ENCODE assay signal across 24 mouse cellular contexts in genomic region chr3:6886200-6887052, GRCm38 (mm10).
DNase-seq lines count a peak whose midpoint lies in the region; ATAC-seq lines count a peak whose summit lies in the region.
"Had no signal": no experiment of that assay in that cellular context is flagged by ENCODE, and none has a peak within 500 bp of the region (broad histone marks: within the 10 kb centered on the region; RNA-seq: fewer than 3 reads in every experiment).

No protein-coding gene starts in this region.

- WGBS in midbrain, embryonic 12.5 days = 75% methylated on average over 4 of the region's 4 CpGs
- WGBS in midbrain, embryonic 10.5 days = 85% methylated on average over 4 of the region's 4 CpGs
- WGBS in forebrain, embryonic 15.5 days = 29% methylated on average over 4 of the region's 4 CpGs
- WGBS in hindbrain, embryonic 16.5 days = 52% methylated on average over 4 of the region's 4 CpGs
- WGBS in neural tube, embryonic 13.5 days = 33% methylated on average over 4 of the region's 4 CpGs
- WGBS in heart, embryonic 10.5 days = 80% methylated on average over 4 of the region's 4 CpGs

- peaks cover 3% of the 10 kb centered on the region; the same call in 1 of the 2 replicates for H3K4me1 ChIP-seq in midbrain, embryonic 12.5 days
- no peaks in the 10 kb centered on the region for H3K4me1 ChIP-seq in midbrain, embryonic 10.5 days
- peaks cover 21% of the 10 kb centered on the region for H3K4me1 ChIP-seq in forebrain, embryonic 15.5 days
- H3K4me1 ChIP-seq in hindbrain, embryonic 16.5 days (ENCODE audit: control insufficient read depth, insufficient read depth, low read depth, low read length) = no peaks in the 10 kb centered on the region
- peaks cover 10% of the 10 kb centered on the region for H3K4me1 ChIP-seq in neural tube, embryonic 13.5 days (replicated peaks)
- no peaks in the 10 kb centered on the region for H3K4me1 ChIP-seq in heart, embryonic 10.5 days

- ATAC-seq in midbrain, embryonic 12.5 days (ENCODE audit: low FRiP score, low read depth) = peak; percentile 72
- peak; percentile 73 for ATAC-seq in forebrain, embryonic 15.5 days (replicated peaks)
- ATAC-seq in hindbrain, embryonic 16.5 days = peak; percentile 92
- ATAC-seq in neural tube, embryonic 13.5 days (ENCODE audit: low read depth) = peak; percentile 96
- ATAC-seq: inflammation-experienced regulatory T-cells, adult 6 months had no signal

- no peak for DNase-seq in midbrain, embryonic 10.5 days (ENCODE audit: low spot score)
- DNase-seq in urinary bladder, adult 2 months (ENCODE audit: low spot score) = no peak
- DNase-seq in heart, embryonic 10.5 days (ENCODE audit: low spot score) = no peak
- no peak for DNase-seq in heart, postnatal 10 days
- DNase-seq: adrenal gland, postnatal 14 days; cerebellum, postnatal 10 days; embryo, embryonic 11 days; gastrocnemius, adult 2 months; heart, postnatal 14 days; kidney, adult 8-10 months; kidney, postnatal 14 days; lung, adult 18-20 months; lung, postnatal 4 days; right cerebral cortex, postnatal 4 days had no signal

- H3K4me2 ChIP-seq in midbrain, embryonic 12.5 days (replicated peaks) = no peak overlapping the region
- no peak overlapping the region for H3K4me2 ChIP-seq in forebrain, embryonic 15.5 days (replicated peaks)
- no peak overlapping the region for H3K4me2 ChIP-seq in hindbrain, embryonic 16.5 days (ENCODE audit: low read length)
- H3K4me2 ChIP-seq in neural tube, embryonic 13.5 days = no peak overlapping the region
- H3K4me2 ChIP-seq: heart, embryonic 11.5 days had no signal

- no peak overlapping the region for H3K9ac ChIP-seq in midbrain, embryonic 12.5 days (replicated peaks)
- H3K9ac ChIP-seq in forebrain, embryonic 15.5 days (replicated peaks) = no peak overlapping the region
- H3K9ac ChIP-seq in hindbrain, embryonic 16.5 days (ENCODE audit: low read depth, low read length) = no peak overlapping the region
- no peak overlapping the region for H3K9ac ChIP-seq in neural tube, embryonic 13.5 days

- intact Hi-C loops in heart, postnatal 10 days (cut with DNase I) = no loop called here

- no peak overlapping the region for H3K27ac ChIP-seq in midbrain, embryonic 12.5 days (replicated peaks)
- no peak overlapping the region for H3K27ac ChIP-seq in midbrain, embryonic 10.5 days (replicated peaks)
- peak overlapping the region; percentile 40; the same call in 1 of the 2 replicates for H3K27ac ChIP-seq in forebrain, embryonic 15.5 days (replicated peaks)
- H3K27ac ChIP-seq in hindbrain, embryonic 16.5 days (ENCODE audit: low read depth, low read length) = no peak overlapping the region
- peak overlapping the region; percentile 35; the same call in 1 of the 2 replicates for H3K27ac ChIP-seq in neural tube, embryonic 13.5 days (replicated peaks)
- no peak overlapping the region for H3K27ac ChIP-seq in heart, embryonic 10.5 days
- H3K27ac ChIP-seq: gastrocnemius, adult 2 months; left cerebral cortex, adult 2 months; limb, embryonic 10.5 days; stomach, postnatal 0 days had no signal

- H3K4me3 ChIP-seq in midbrain, embryonic 12.5 days = no peak overlapping the region
- H3K4me3 ChIP-seq in midbrain, embryonic 10.5 days = no peak overlapping the region
- no peak overlapping the region for H3K4me3 ChIP-seq in forebrain, embryonic 15.5 days
- no peak overlapping the region for H3K4me3 ChIP-seq in hindbrain, embryonic 16.5 days (ENCODE audit: low read length)
- H3K4me3 ChIP-seq in neural tube, embryonic 13.5 days = no peak overlapping the region
- H3K4me3 ChIP-seq in heart, embryonic 10.5 days = no peak overlapping the region
- H3K4me3 ChIP-seq: gastrocnemius, adult 2 months; left cerebral cortex, adult 2 months; limb, embryonic 10.5 days had no signal

- H3K27me3 ChIP-seq in midbrain, embryonic 12.5 days = no peaks in the 10 kb centered on the region
- no peaks in the 10 kb centered on the region for H3K27me3 ChIP-seq in midbrain, embryonic 10.5 days (ENCODE audit: low read depth, poor library complexity, severe bottlenecking)
- H3K27me3 ChIP-seq in forebrain, embryonic 15.5 days = peaks cover 11% of the 10 kb centered on the region
- no peaks in the 10 kb centered on the region for H3K27me3 ChIP-seq in hindbrain, embryonic 16.5 days (replicated peaks; ENCODE audit: control insufficient read depth, insufficient read depth, low read length)
- H3K27me3 ChIP-seq in neural tube, embryonic 13.5 days = no peaks in the 10 kb centered on the region
- H3K27me3 ChIP-seq in heart, embryonic 10.5 days (ENCODE audit: insufficient read depth, poor library complexity, severe bottlenecking) = no peaks in the 10 kb centered on the region
- H3K27me3 ChIP-seq: CH12.LX had no signal

- H3K36me3 ChIP-seq in midbrain, embryonic 12.5 days = no peaks in the 10 kb centered on the region
- H3K36me3 ChIP-seq in midbrain, embryonic 10.5 days = no peaks in the 10 kb centered on the region
- H3K36me3 ChIP-seq in forebrain, embryonic 15.5 days = no peaks in the 10 kb centered on the region
- no peaks in the 10 kb centered on the region for H3K36me3 ChIP-seq in hindbrain, embryonic 16.5 days (ENCODE audit: control insufficient read depth, insufficient read depth, low read length)
- H3K36me3 ChIP-seq in neural tube, embryonic 13.5 days = no peaks in the 10 kb centered on the region
- no peaks in the 10 kb centered on the region for H3K36me3 ChIP-seq in heart, embryonic 10.5 days
- H3K36me3 ChIP-seq: limb, embryonic 10.5 days had no signal

- H3K9me3 ChIP-seq in midbrain, embryonic 12.5 days = no peaks in the 10 kb centered on the region
- H3K9me3 ChIP-seq in midbrain, embryonic 10.5 days (replicated peaks) = no peaks in the 10 kb centered on the region
- no peaks in the 10 kb centered on the region for H3K9me3 ChIP-seq in forebrain, embryonic 15.5 days
- H3K9me3 ChIP-seq in hindbrain, embryonic 16.5 days (ENCODE audit: control insufficient read depth, low read length) = no peaks in the 10 kb centered on the region
- no peaks in the 10 kb centered on the region for H3K9me3 ChIP-seq in neural tube, embryonic 13.5 days
- no peaks in the 10 kb centered on the region for H3K9me3 ChIP-seq in heart, embryonic 10.5 days
- H3K9me3 ChIP-seq: limb, embryonic 10.5 days had no signal

Comparison
In these comparisons a context has a peak if more than half of its experiments do, and no peak if none do; other contexts are left out.
1. H3K27ac ChIP-seq: peak in forebrain, embryonic 15.5 days (single experiment) and neural tube, embryonic 13.5 days (single experiment); none in midbrain, embryonic 12.5 days (single experiment), midbrain, embryonic 10.5 days (single experiment), hindbrain, embryonic 16.5 days (single experiment) and heart, embryonic 10.5 days (single experiment).
2. Peak in every context shown above with its lines, with median percentiles within 50 percentile points of each other: ATAC-seq.